Mouse (Mus musculus): ENCODE measurements around the gene Pcbd1.
A peak's percentile ranks its signal among the peaks of the same experiment; 100 is the strongest.
"Not testable (repeated sequence)": the region's sequence is repeated elsewhere in the genome, so short reads cannot be mapped to it uniquely, and the experiment has no call there.

Pcbd1 gene

GRCm38 (mm10) chr10:61103564-61104114 lies 14.5 kb downstream of the Pcbd1 start:
- DNase-seq, result peak; percentile 55 to 59

GRCm38 (mm10) chr10:61114246-61114720 lies 25.2 kb downstream of the Pcbd1 start:
- no peak for DNase-seq

GRCm38 (mm10) chr10:61121732-61122131 lies 32.6 kb downstream of the Pcbd1 start:
- not testable (repeated sequence) for DNase-seq

GRCm38 (mm10) chr10:61123276-61123913 lies 34.3 kb downstream of the Pcbd1 start:
- no peak for DNase-seq

GRCm38 (mm10) chr10:61124462-61124861 lies 35.3 kb downstream of the Pcbd1 start:
- DNase-seq, result no peak

GRCm38 (mm10) chr10:61128701-61129365 lies 39.7 kb downstream of the Pcbd1 start:
- DNase-seq, result no peak

GRCm38 (mm10) chr10:61130959-61131358 lies 41.8 kb downstream of the Pcbd1 start:
- DNase-seq, result peak; percentile 47 to 68

GRCm38 (mm10) chr10:61134041-61134440 lies 44.9 kb downstream of the Pcbd1 start:
- no peak for DNase-seq

- DNase-seq, result no peak
Observed at GRCm38 (mm10) chr10:61135226-61135839, 46.2 kb downstream of the Pcbd1 start.

- no peak for DNase-seq
Observed at GRCm38 (mm10) chr10:61137567-61137966, 48.4 kb downstream of the Pcbd1 start.

GRCm38 (mm10) chr10:61143343-61143742 lies 54.2 kb downstream of the Pcbd1 start:
- DNase-seq, result no peak
